Mouse (Mus musculus): ENCODE data around the gene Coq2. TPM values are rescaled to one million over a fixed set of nuclear protein-coding genes. Genes with fewer than 3 reads are reported as not detected.

Gene Coq2
- polyA plus RNA-seq, 1 experiment from 2014 or later: 46.4 TPM

DNA sequence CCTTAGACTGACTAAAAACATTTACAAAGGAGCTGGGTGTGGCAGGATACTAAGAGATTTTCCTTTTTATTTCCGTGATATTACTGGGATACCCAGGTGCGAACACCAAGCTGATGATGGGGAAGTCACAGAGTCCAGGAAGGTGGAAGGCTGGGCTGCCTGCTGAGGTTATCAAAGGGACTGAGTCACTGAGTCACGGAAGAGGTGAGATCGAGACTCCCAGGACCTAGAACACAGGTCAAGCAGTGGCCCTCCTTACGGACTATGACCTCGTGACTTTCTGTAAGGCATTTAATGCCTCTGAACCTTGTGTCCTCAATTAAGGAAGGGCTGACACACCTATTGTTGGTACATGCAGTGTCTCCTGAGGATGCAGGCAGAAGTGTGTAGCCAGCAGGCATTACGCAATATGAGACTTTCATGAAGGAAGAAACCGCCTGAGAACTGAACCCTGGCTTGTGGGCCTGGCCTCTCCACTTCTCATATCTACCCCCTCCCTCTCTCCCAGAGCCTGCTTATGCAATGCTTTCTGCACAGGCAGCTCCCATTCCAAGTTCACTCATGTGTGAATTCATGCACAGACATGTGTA, 42.3 kb downstream of the Coq2 start:
- H3K4me1 ChIP-seq: no peaks in the 10 kb centered on the region
- H3K9ac ChIP-seq: no peak overlapping the region
- H3K9me3 ChIP-seq: no peaks in the 10 kb centered on the region
- no peak overlapping the region for H3K27ac ChIP-seq
- WGBS: 84% methylated on average over 8 of the region's 8 CpGs
- H3K4me3 ChIP-seq: no peak overlapping the region
- H3K4me2 ChIP-seq (replicated peaks): no peak overlapping the region
- no peaks in the 10 kb centered on the region for H3K36me3 ChIP-seq
- H3K27me3 ChIP-seq: no peaks in the 10 kb centered on the region
- no peak for ATAC-seq (ENCODE audit: low FRiP score, low read depth)

DNA sequence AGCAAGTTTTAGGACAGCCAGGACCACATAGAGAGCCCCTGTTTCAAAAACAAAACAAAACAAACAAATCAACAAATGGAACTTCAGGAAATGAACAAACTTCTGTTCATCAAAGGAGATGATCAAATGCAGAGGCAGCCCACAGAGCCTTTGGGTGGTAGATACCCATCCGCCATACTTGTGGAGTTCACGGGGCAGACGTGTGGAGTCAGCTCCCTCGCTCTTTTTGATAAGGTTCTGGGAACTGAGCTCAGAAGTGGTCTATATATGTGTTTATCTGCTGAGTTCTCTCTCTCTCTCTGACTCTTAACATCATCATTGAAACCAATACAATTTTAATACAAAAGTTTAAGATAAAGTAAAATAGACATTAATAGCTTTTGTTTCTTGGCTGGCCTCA, 46.1 kb downstream of the Coq2 start:
- Histone ChIP-seq H3K4me3 (no peak overlapping the region), H3K9me3 (no peaks in the 10 kb centered on the region), H3K9ac (no peak overlapping the region), H3K4me1 (no peaks in the 10 kb centered on the region), H3K27ac (no peak overlapping the region), H3K4me2 (replicated peaks) (no peak overlapping the region), H3K36me3 (no peaks in the 10 kb centered on the region), H3K27me3 (no peaks in the 10 kb centered on the region)
- no peak for ATAC-seq (ENCODE audit: low FRiP score, low read depth)
- WGBS: 94% methylated on average over 4 of the region's 4 CpGs

DNA sequence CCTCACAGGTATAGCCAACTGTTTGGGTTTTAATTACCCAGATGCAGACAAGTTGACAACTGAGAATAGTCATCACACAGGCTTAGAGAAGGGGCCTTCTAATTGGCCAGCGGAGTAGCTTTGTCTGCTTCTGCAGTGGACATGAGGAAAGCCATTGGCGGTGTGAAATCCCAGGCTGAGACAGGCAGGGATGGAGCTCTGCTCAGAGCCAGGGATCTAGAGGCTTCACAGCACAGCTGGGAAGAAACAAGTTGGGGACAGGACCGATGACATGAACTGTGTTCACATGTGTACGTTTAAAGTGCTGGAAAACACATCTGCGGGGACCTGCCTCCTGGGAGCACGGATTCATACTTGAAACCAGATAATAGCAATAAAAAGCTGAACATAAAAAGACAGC, 48.4 kb downstream of the Coq2 start:
- no peaks in the 10 kb centered on the region for H3K4me1 ChIP-seq
- no peak overlapping the region for H3K9ac ChIP-seq
- no peaks in the 10 kb centered on the region for H3K27me3 ChIP-seq
- H3K36me3 ChIP-seq: no peaks in the 10 kb centered on the region
- no peaks in the 10 kb centered on the region for H3K9me3 ChIP-seq
- no peak; the same call in 1 of the 2 replicates for ATAC-seq (ENCODE audit: low FRiP score, low read depth)
- no peak overlapping the region for H3K4me2 ChIP-seq (replicated peaks)
- no peak overlapping the region for H3K27ac ChIP-seq
- no peak overlapping the region for H3K4me3 ChIP-seq
- WGBS: 66% methylated on average over 6 of the region's 6 CpGs

DNA sequence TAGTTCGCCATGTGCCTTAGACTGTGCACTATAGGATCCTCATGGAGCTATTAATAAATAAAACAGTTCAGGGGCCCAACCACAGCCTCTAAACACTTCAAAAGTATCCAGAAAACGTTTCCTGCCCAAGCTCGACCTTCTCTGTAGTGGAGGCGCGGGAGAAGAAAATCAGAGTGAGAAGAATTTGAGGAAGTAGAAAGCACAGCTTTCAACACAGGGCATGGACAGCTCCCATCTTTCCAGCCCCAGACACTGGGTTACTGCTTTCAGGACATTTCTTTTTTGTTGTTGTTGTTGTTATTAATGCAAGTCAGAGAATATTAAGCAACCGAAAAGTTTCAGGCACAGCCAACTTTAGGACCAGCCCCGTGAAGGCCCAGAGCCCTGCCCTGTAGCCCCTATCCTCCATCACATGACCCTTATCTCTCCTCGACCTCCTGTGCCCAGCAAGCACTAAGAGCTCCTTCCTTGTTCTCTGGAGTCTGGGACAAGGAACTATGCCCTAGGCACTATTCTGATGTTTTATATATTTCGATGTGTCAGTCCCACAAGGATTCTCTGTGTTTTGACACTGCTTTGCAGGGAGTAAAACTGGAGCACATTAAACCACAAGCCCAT, 50.1 kb downstream of the Coq2 start:
- Histone ChIP-seq H3K9me3 (no peaks in the 10 kb centered on the region), H3K4me2 (replicated peaks) (no peak overlapping the region), H3K9ac (no peak overlapping the region), H3K27ac (no peak overlapping the region), H3K4me1 (no peaks in the 10 kb centered on the region), H3K4me3 (no peak overlapping the region), H3K36me3 (no peaks in the 10 kb centered on the region), H3K27me3 (no peaks in the 10 kb centered on the region)
- ATAC-seq (ENCODE audit: low FRiP score, low read depth): no peak
- WGBS: 70% methylated on average over 9 of the region's 9 CpGs

DNA sequence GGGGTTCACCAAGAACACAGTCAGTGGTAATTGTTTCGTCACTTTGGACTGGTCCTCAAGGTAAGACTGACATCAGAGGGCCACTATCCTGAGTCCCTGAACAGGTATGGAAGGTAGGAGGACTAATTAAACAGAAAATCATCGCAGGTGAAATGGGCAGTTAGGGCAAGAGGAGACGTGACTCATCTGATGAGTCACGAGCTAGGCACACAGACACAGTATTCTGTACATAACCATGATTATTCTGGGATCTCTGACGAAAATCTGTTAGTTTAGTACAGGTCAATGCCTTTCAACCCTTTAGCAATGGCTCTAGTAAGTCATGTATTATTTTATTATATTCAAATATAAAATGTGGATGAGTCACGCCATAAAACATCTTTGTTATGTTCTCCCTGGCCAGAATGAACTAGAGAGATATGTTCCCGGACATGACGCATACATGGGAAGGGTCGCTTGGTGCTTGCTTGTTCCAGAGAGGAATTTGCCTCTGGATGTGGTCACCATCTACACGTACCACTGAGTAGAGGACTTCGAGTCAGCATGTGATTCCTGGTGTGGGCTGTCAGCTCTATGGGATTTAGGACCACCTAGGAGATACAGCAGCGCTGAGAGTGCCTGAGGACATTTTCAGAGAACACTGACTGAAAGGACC, 52.3 kb downstream of the Coq2 start:
- Histone ChIP-seq H3K4me1 (no peaks in the 10 kb centered on the region), H3K4me2 (replicated peaks) (no peak overlapping the region), H3K9me3 (no peaks in the 10 kb centered on the region), H3K36me3 (no peaks in the 10 kb centered on the region), H3K27ac (no peak overlapping the region), H3K9ac (no peak overlapping the region), H3K27me3 (no peaks in the 10 kb centered on the region), H3K4me3 (no peak overlapping the region)
- 87% methylated on average over 12 of the region's 12 CpGs for WGBS
- no peak for ATAC-seq (ENCODE audit: low FRiP score, low read depth)

DNA sequence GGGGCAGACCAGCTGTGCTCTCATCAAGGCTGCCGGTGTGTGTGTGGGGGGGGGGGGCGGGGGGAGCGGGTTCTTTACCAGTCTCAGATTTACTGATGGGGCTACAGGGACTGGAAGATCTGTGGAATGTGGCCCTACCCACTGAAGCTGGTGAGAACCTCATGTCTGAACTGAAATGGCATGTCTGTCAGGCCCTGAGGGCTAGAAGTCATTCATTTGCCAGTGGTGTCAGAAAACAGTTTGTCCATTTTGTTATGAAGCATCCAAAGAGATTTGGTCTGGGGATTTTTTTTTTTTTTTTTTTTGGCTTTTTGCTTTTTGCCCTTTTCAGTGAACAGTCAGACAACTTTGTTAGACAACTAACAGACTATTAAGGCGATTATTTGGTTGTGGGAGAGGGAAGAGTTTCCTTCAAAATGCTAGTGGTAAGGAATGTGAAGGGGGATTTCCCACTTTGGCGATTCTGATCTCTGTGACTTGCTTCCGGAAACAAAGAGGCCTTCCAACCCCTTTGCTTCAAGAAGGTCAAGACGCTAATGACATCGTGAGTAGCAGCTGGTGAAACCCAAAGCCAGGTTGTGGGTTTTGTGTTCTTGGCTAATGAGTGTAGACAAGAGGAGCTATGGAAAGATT, 52.9 kb downstream of the Coq2 start:
- Histone ChIP-seq H3K9ac (no peak overlapping the region), H3K9me3 (no peaks in the 10 kb centered on the region), H3K27ac (no peak overlapping the region), H3K27me3 (no peaks in the 10 kb centered on the region), H3K4me2 (replicated peaks) (no peak overlapping the region), H3K4me3 (no peak overlapping the region), H3K4me1 (no peaks in the 10 kb centered on the region), H3K36me3 (no peaks in the 10 kb centered on the region)
- ATAC-seq (ENCODE audit: low FRiP score, low read depth): no peak
- WGBS: 77% methylated on average over 8 of the region's 8 CpGs

DNA sequence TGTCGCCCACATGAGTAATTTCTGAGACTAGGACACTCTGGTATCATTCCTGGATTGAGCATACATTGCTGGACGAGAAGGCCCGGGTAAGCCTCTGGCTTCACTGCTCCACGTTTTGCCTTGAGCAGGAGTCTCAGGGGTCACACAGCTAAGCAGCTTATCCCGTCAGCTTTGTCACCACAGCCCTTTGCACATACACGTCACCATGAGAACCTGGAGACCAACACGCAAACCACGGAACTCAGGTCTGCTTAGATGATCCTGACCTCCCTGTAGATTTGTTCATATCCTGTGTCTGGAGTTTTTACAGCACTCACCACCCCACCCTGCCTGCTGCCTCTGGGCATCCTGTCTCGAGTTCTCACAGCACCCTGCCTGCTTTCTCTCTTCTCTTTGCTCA, 54.0 kb downstream of the Coq2 start:
- Histone ChIP-seq H3K27ac (no peak overlapping the region), H3K4me1 (no peaks in the 10 kb centered on the region), H3K9ac (no peak overlapping the region), H3K4me3 (no peak overlapping the region), H3K36me3 (no peaks in the 10 kb centered on the region), H3K9me3 (no peaks in the 10 kb centered on the region), H3K27me3 (no peaks in the 10 kb centered on the region), H3K4me2 (replicated peaks) (no peak overlapping the region)
- 60% methylated on average over 9 of the region's 9 CpGs for WGBS
- no peak for ATAC-seq (ENCODE audit: low FRiP score, low read depth)

DNA sequence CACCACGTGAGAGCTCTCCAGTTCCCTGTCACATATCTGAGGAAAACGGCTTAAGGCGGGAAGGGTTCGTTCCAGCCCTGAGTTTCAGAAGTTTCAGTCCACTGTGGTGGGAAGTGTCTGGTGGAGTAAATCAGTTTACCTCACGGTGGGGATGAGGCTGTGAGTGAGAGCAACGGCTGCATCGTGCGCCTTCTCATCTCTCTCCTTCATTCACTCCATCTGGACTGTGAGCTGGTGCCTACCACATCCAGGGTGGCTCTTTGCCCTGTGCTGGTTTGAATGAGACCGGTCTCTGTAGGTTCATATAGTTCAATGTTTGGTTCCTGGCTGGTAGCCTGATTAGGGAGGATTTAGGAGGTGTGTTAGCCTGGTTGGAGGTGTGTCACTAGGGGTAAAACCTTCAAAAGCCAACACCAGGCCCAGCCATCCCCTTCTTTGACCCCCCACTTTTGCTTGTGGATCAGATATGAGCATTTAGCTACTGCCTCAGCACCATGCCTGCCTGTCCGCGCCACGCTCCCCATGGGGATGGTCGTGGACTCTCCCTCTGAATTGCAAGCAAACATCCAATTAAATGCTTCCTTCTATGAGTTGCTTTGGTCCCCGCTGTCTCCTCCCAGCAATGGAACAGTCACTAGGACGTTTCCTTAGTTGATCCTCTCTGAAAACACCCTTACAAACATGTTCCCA, 55.2 kb downstream of the Coq2 start:
- no peak overlapping the region for H3K27ac ChIP-seq
- H3K36me3 ChIP-seq: no peaks in the 10 kb centered on the region
- 86% methylated on average over 15 of the region's 15 CpGs for WGBS
- H3K4me2 ChIP-seq (replicated peaks): no peak overlapping the region
- no peak overlapping the region for H3K4me3 ChIP-seq
- H3K4me1 ChIP-seq: no peaks in the 10 kb centered on the region
- no peaks in the 10 kb centered on the region for H3K9me3 ChIP-seq
- no peaks in the 10 kb centered on the region for H3K27me3 ChIP-seq
- no peak overlapping the region for H3K9ac ChIP-seq
- ATAC-seq (ENCODE audit: low FRiP score, low read depth): no peak

DNA sequence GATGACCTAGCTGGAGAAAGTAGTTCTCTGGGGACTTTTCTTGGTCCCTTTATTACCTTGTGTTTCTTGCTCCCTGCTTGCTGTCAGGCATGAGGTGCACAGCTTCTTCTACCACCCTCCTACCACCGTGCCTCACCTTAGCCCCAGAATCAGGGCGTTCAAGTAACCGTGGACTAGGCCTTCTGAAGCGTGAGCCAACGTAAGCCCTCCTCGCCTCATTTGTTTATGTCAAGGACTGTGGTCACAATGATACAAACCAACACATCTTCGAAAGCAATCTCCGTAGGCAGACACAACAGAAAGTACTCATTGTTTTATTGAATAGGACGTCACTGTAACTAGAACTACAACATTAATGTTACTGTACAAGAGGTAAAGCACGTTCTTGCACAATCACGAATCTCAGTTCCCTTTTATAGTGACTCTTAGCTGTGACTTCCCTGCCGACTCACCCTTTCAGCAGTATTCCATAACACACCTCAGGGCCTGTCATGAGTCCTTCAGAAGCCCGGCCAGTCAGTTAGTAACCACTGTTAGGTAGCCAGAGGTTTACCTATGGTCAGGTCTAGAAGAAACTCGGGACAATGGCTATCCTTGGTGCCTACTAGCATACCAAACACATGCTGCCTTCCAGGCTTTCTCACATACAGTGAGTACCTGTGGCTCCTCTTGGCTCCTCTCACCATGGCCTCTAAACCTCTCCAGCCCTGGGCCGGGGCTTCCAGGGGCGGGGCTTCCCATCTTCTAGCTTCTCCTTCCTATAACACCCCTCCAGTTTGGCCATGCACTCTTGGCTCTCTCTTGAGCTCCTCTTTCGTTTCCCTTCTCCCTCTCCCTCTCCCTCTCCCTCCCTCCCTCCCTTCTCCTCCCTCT, 60.8 kb downstream of the Coq2 start:
- ATAC-seq (ENCODE audit: low FRiP score, low read depth): no peak
- Histone ChIP-seq H3K27ac (no peak overlapping the region), H3K9me3 (no peaks in the 10 kb centered on the region), H3K4me3 (no peak overlapping the region), H3K27me3 (no peaks in the 10 kb centered on the region), H3K9ac (no peak overlapping the region), H3K4me1 (no peaks in the 10 kb centered on the region), H3K4me2 (replicated peaks) (no peak overlapping the region), H3K36me3 (no peaks in the 10 kb centered on the region)
- 86% methylated on average over 17 of the region's 17 CpGs for WGBS

DNA sequence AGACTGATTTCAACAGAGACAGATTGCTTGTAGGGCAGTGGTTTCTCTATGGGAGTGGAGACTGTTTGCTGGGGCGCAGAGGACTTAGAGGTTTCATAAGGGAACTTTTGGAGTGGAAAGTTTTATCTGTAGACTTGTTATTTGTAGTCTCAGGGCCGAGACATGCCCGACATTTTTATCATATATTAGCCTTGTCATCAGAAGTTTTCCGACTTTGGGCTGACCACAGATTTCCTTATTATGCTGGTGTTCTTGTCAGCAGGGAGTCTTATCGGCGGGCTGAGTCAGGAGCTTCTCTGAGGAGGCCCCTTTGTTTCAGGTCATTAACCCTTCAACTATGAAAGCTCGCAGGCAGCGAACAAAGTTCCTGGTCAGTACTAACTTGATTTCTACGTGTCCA, 67.1 kb downstream of the Coq2 start:
- H3K9me3 ChIP-seq: no peaks in the 10 kb centered on the region
- H3K27ac ChIP-seq: no peak overlapping the region
- peaks cover 11% of the 10 kb centered on the region; the same call in 1 of the 2 replicates for H3K4me1 ChIP-seq
- ATAC-seq (ENCODE audit: low FRiP score, low read depth): no peak
- H3K4me2 ChIP-seq (replicated peaks): no peak overlapping the region
- 87% methylated on average over 9 of the region's 9 CpGs for WGBS
- H3K4me3 ChIP-seq: no peak overlapping the region
- no peak overlapping the region for H3K9ac ChIP-seq
- H3K27me3 ChIP-seq: no peaks in the 10 kb centered on the region
- no peaks in the 10 kb centered on the region for H3K36me3 ChIP-seq

DNA sequence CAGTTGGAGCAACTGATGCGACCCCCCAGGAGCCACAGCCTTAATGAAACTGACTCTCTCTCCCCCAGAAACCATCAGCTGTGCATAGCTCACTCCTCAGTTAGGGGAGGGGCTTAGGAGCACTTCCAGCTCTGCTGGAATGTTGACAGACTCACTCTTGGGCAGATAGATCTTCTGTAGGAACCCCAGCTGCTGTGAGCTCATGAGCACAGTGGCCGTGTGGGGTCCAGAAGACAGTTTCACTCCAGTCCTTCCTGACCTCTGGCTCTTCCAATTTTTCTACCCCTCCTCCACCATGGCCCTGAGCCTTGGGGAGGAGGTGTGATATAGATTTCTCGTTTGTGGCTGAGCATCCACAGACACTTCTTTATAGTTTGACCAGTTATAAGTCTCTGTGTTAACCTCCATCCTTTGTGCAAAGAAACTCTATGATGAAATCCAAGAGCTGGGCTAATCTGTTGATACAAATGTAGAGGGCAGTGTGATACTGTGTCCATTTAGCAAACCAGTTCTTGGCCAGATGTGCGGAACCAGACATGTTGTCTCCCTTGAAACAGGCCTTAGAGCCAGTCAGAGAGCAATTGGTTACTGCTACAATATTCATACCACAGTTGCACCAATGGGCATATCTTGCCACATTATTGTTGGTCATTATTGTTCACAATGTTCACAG, 67.7 kb downstream of the Coq2 start:
- no peak for ATAC-seq (ENCODE audit: low FRiP score, low read depth)
- H3K4me3 ChIP-seq: no peak overlapping the region
- H3K9ac ChIP-seq: no peak overlapping the region
- H3K27ac ChIP-seq: no peak overlapping the region
- peaks cover 11% of the 10 kb centered on the region; the same call in 1 of the 2 replicates for H3K4me1 ChIP-seq
- no peaks in the 10 kb centered on the region for H3K36me3 ChIP-seq
- 65% methylated on average over 4 of the region's 4 CpGs for WGBS
- no peaks in the 10 kb centered on the region for H3K9me3 ChIP-seq
- no peak overlapping the region for H3K4me2 ChIP-seq (replicated peaks)
- no peaks in the 10 kb centered on the region for H3K27me3 ChIP-seq

Measured in limb, embryonic 13.5 days (tissue).